Mouse (Mus musculus) gastrocnemius, postnatal 25 days (tissue): ENCODE data around the gene Oas2. TPM values are rescaled to one million over a fixed set of nuclear protein-coding genes. Genes with fewer than 3 reads are reported as not detected.

Source experiments
- DNase-seq: peaks from one replicate; pipeline ENCODE4 v3.0.0; 2022
- total RNA-seq, 2 experiments: library from RNA; stranded (reverse); gene quantifications; 1 replicate in 1 of 2; 2 replicates in 1 of 2; pipeline ENCODE4 v1.2.3; 2021

Oas2 gene
- total RNA-seq, 2 experiments from 2014 or later, result 0.21 to 0.28 TPM

DNA sequence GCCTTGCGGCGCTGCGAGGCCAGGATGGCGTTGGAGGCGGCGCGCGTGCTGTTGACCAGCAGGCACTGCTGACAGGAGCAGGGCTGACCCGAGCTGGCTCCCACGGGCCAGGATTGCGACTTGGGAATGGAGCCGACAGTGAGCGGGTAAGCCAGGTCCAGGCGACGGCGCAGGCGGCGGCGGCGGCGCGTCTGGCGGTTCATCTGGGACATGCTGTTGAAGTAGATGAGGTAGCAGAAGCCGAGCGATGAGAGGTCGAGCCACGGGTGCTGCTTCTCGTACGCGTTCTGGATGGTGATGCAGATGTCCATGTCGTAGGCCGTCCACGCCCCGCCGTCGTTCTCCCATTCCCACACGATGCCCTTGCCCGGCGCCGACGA lies 55.0 kb downstream of the Oas2 start:
- no peak for DNase-seq

DNA sequence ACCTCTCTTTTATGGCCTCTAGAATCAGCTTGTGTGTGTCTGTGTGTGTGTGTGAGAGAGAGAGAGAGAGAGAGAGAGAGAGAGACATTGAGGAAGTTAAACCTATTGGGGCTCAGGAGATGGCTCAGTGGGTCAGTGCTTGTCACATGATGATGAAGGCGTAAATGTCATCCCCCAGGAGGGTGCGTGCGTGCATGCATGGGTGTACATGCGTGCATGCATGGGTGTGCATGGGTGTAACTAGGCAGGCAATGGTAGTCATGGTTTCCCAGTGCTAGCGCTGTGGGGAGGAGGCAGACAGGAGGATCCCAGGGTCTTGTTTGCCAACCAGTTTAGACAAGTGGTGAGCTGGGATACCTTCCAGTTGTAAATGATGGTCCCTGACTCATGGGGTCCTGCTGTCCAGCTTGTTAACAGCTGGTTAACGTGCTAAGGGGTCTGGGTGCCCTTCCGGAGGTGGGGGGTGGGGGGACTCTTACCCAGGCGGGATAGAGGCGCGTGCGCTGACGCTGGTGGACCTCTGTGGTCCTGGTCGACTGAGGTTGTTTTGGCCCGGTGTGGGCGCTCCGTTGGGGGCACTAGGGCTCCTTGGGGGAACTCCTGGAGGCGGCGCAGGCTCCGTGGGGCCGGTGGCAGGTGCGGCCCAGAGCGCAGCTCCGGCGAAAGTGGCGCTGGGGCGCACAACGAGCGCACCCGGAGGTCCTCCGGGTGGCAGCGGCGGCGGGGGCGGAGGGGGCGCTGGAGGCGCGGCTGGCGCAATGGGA lies 55.5 kb downstream of the Oas2 start:
- DNase-seq, result no peak

DNA sequence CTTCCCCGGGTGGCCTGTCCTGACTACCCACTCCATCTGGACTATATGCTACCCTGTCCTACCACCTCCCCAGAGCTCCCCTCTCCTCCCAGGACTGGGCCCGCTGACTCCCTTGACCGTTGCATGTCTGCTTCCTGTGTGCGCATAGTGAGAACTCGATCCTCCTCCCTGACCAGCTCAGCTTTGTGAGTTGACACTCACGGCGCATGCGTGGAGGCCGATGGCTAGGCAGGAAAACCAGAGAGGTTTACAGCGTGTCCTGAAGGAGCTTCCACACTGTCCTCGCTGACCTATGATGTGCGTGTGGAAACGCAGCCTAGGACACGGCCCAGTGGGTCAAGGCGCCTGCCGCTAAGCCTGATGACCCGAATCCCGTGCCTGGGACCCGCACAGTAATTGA lies 57.6 kb downstream of the Oas2 start:
- no peak for DNase-seq

DNA sequence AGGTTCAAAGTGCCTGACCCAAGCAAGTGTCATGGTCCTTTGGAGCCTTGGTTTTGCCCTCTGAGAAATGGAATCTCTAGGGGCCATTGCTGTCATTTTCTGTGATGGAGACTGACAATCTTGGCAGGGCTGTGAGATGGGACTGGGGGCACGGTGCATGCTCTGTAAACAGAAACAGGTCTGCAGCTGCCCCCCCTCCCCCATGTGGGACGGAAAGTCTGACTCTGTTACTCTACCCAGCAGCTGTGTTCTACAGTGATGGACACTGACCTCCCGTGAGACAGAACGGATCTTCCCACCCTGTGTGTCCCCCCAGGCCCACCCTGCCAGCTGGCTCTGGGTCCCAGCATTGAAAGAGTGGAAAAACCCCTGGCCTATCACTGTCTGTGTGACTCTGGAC lies 59.2 kb downstream of the Oas2 start:
- DNase-seq, result no peak

DNA sequence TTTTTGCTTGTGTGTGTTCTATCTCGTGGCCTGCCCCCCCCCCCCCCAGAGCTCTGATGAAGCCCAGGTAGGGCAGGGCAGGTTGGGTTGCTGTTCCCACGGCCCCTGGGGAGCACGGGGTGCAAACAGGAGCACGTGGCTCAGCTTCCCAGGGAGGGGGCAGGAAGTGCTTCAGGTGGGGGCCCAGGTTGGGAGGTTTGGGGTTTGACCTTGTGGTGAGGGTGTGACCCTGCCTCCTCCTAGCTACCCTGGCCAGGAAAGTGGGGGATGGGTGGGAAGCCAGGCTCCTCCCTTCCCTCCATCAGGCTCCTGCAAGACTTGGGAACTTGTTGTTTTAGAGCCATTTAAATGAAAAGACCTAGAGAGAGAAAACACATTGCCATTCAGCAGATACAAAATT lies 61.2 kb downstream of the Oas2 start:
- DNase-seq, result no peak

DNA sequence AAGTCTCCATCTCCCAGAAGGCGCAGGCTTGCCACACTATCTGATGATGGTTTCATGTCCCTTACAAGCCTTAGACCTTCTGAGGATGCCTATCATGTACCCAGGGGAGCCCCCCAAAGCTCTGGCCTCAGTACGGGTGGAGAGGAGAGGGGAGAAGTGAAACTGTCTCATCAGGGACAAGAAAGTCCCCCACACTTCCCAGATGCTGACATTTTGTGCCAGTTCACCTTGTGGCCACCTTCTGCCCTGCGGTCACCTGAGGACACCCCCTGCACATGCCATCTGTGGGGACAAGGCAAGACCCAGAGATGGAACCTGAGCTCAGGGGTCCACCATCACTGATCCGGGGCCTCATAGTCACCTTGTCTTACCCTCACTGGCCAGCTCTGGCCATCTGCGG lies 61.8 kb downstream of the Oas2 start:
- no peak for DNase-seq

DNA sequence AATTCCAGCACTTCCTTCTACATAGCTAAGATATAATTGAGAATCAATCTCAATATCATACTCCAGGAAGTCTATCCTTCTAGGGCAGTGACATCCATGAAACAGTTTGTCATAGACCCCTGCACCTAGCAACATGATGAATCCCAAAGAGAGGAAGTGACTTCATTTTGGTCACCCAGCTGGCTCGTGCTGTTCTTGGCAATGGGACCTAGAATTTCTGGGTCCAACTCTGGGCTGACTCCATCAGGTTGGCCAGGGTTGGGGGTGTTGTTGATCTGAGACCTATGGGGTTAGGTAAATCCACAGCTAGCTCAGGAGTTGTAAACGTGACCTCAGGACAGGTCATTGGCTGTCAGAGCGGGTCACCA lies 62.2 kb downstream of the Oas2 start:
- DNase-seq, result no peak

DNA sequence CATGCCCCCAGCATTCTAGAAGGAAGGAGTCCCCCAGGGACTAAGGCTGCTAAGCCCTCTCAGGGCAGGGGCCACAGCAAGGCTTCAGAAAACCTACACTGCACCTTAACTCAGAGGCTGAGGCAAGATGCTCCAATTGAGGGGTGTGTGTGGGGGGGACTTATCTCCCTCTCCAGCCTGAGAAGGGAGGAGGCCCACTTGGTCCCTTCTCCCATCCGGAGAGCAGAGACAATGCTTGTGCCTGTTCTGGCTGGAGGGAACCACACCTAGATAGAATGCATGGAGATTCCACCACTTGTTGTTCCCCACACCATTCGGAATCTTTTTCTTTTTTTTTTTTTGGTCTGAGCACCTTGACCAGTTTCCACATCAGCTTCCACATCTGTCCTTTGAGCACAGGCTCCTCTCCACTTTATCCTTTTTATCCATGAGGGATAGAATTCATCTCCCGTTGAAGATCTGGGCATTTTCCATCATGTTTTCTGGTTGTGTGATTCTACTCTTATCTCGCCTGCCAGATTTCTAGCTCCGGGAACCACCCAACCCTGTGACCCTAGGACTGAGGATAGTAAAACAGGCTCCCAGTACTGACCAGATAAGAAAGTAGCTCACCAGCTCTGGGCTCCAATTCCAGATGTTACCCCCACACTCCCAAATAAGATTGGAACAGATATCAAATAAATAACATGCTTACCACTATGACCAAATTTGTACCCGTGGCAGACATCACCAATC lies 62.7 kb downstream of the Oas2 start:
- no peak for DNase-seq

DNA sequence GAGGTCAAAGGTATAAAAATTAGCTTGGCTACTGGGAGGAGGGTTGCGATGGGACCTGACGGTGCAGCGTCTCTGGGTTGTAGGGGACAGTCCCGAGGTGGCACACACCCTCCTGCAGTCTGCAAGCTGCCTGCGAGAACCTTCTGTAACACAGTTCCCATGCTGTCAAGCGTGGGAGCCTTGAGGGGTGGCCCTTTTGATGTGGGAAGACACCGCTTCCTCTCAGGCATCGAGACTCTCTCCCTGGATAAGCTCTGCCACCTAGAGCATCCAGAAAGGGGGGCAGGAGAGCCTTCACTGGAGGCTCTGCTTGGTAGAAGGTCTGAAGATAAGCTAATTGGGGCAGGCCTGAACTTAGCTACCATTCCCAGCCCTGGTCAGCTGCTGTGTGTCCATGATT lies 64.0 kb downstream of the Oas2 start:
- DNase-seq, result no peak

DNA sequence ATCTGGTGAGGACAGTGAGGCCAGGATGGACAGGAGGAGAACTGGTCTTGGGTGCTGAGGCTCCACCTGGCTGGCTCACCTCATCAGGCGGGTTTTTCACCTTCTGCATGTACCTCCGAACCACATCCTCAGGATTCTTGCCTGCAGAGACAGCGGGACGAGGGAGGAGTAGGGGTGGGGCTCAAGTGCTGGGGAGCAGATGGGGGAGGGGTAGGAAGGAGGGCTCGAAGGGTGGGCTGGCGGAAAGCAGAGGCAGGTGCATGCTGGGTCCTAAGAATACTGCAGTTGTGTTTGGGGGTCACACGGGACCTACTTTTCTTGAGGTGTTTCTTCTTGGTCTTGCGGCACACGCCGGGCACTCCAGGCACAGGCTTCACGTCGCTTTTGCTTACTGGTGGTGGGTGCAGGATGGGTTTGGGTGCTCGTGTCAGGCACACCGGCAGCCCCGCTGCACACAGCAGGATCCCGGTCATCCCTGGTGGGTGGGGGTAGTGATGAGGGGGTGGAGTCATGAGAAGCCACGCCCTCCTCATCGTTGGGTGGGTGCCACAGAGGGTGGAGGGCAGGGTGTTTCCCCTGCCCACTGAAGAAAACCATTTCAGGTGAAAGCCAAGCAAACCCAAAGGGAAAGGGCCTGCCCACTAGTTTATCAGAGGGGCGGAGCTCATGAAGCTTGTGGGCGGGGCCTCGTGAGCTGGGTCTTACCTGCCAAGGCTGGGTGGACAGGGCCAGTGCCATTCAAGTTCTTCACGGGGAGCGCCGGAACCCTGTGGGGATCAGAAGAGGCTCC lies 66.5 kb downstream of the Oas2 start:
- no peak for DNase-seq

DNA sequence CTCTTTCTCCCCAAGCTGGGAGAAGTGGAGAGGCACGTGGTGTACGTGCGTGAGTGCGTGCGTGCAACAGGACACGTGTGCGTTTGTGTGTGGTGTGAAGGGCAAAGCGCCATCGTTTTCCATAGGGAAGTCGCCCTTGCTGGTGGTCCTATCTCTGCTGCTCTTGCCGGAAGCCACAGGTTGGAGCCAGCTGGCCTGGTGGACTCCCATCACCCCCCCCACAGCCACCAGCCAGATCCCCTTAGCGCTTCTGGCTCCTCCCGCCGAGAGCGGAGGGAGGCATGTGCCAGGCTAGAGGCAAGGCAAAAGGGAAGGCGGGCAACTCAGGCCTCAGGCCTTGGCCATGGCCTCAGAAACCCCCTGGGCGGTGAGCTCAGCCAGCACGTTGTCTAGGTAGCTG lies 68.7 kb downstream of the Oas2 start:
- no peak for DNase-seq

Other genes starting within 250 kb of the Oas2 start
- gene Plbd2, start 246.2 kb downstream of the Oas2 start, total RNA-seq, result 10 to 100 TPM; 29.1 to 32.6 TPM
- 10 to 100 TPM in 1 of 2 experiments, 1 to 10 TPM in 1; 9.4 to 11.7 TPM for gene Slc8b1, start 238.7 kb downstream of the Oas2 start, total RNA-seq
- 10 to 100 TPM; 44.3 to 48.3 TPM for gene Tpcn1, start 161.2 kb downstream of the Oas2 start, total RNA-seq
- under 1 TPM in 1 of 2 experiments, not detected in 1; 0.18 TPM for gene Iqcd, start 160.8 kb downstream of the Oas2 start, total RNA-seq
- 1 to 10 TPM; 4.8 to 6.3 TPM for gene Rita1, start 137.3 kb downstream of the Oas2 start, total RNA-seq
- gene Ddx54, start 137.1 kb downstream of the Oas2 start, total RNA-seq, result 10 to 100 TPM; 15.7 to 17.1 TPM
- gene Cfap73, start 115.6 kb downstream of the Oas2 start, total RNA-seq, result not detected
- gene Rasal1, start 101.0 kb downstream of the Oas2 start, total RNA-seq, result not detected
- under 1 TPM; 0.61 to 0.91 TPM for gene Dtx1, start 37.9 kb downstream of the Oas2 start, total RNA-seq
- gene Oas3, start 27.8 kb upstream of the Oas2 start, total RNA-seq, result not detected
- not detected for gene Oas1e, start 45.7 kb upstream of the Oas2 start, total RNA-seq
- gene Oas1c, start 62.7 kb upstream of the Oas2 start, total RNA-seq, result not detected
- gene Oas1f, start 97.5 kb upstream of the Oas2 start, total RNA-seq, result not detected
- gene Oas1h, start 111.6 kb upstream of the Oas2 start, total RNA-seq, result not detected
- not detected for gene Oas1g, start 137.8 kb upstream of the Oas2 start, total RNA-seq
- under 1 TPM in 1 of 2 experiments, not detected in 1; 0.24 TPM for gene Oas1a, start 157.7 kb upstream of the Oas2 start, total RNA-seq
- not detected for gene Oas1d, start 164.7 kb upstream of the Oas2 start, total RNA-seq